Mouse (Mus musculus) leukemia stem cell, adult 10-12 weeks (primary cell): ENCODE results near the gene Atn1. TPM values are rescaled to one million over a fixed set of nuclear protein-coding genes. Genes with fewer than 3 reads are reported as not detected.

ENCODE experiments used
- polyA plus RNA-seq: library from polyadenylated mRNA; stranded (reverse); fragments of >175 nt; gene quantifications from 2 replicates; pipeline ENCODE4 v1.2.3, GENCODE M21; 2012; ENCODE audit warnings: low replicate concordance

The Atn1 gene
- polyA plus RNA-seq = 34.5 and 35.4 TPM in 2 replicates

GRCm38 (mm10) chr6:124755831-124756595 lies at the start of gene Atn1, which contains the start of gene Gm45234:
TSS of gene Atn1 (minus strand) at chr6:124756524.
TSS of gene Gm45234 (minus strand) at chr6:124756021.

GRCm38 (mm10) chr6:124779222-124779983 lies 23.1 kb upstream of the Atn1 start, which contains the start of gene Lrrc23:
TSS of gene Lrrc23 (minus strand) at chr6:124779727.

GRCm38 (mm10) chr6:124769101-124769765 lies 12.9 kb upstream of the Atn1 start, which contains the start of gene Eno2:
TSS of gene Eno2 (minus strand) at chr6:124769673.

GRCm38 (mm10) chr6:124740888-124741761 lies 15.2 kb downstream of the Atn1 start, which contains the start of gene Grcc10:
TSS of gene Grcc10 (minus strand) at chr6:124741374.

GRCm38 (mm10) chr6:124738511-124739023 lies 17.8 kb downstream of the Atn1 start, which contains the start of gene Ptpn6:
TSS of gene Ptpn6 (minus strand) at chr6:124738714.

GRCm38 (mm10) chr6:124711824-124712782 lies 44.2 kb downstream of the Atn1 start, which contains the start of the genes Emg1 and Phb2:
TSS of gene Emg1 (minus strand) at chr6:124712178.
TSS of gene Phb2 (plus strand) at chr6:124712336.

Other genes with a start within 250 kb of the Atn1 start
- gene C1ra, start 244.1 kb downstream of the Atn1 start, polyA plus RNA-seq = 2.6 and 5.0 TPM in 2 replicates
- 0.06 and 0.26 TPM in 2 replicates for gene C1s1, start 214.2 kb downstream of the Atn1 start, polyA plus RNA-seq
- gene C1rb, start 186.2 kb downstream of the Atn1 start, polyA plus RNA-seq = not detected in 2 replicates
- gene C1s2, start 120.4 kb downstream of the Atn1 start, polyA plus RNA-seq = not detected in 2 replicates
- gene Lpcat3, start 93.5 kb downstream of the Atn1 start, polyA plus RNA-seq = 181 and 313 TPM in 2 replicates
- 121 and 214 TPM in 2 replicates for gene Emg1, start 44.3 kb downstream of the Atn1 start, polyA plus RNA-seq
- gene Phb2, start 44.2 kb downstream of the Atn1 start, polyA plus RNA-seq = 176 and 319 TPM in 2 replicates
- 35.0 and 59.4 TPM in 2 replicates for gene Ptpn6, start 17.8 kb downstream of the Atn1 start, polyA plus RNA-seq
- 14.7 and 16.6 TPM in 2 replicates for gene Grcc10, start 15.2 kb downstream of the Atn1 start, polyA plus RNA-seq
- 6.5 and 9.2 TPM in 2 replicates for gene Gm45234, start 503 bp downstream of the Atn1 start, polyA plus RNA-seq
- gene Eno2, start 13.1 kb upstream of the Atn1 start, polyA plus RNA-seq = 0.11 and 0.80 TPM in 2 replicates
- not detected in 2 replicates for gene Lrrc23, start 23.2 kb upstream of the Atn1 start, polyA plus RNA-seq
- gene Spsb2, start 52.1 kb upstream of the Atn1 start, polyA plus RNA-seq = 6.3 and 9.8 TPM in 2 replicates
- gene Tpi1, start 57.8 kb upstream of the Atn1 start, polyA plus RNA-seq = 16.7 and 65.2 TPM in 2 replicates
- 22.3 and 54.7 TPM in 2 replicates for gene Usp5, start 73.0 kb upstream of the Atn1 start, polyA plus RNA-seq
- gene Cdca3, start 73.0 kb upstream of the Atn1 start, polyA plus RNA-seq = 62.0 and 80.4 TPM in 2 replicates
- not detected in 2 replicates for gene Gnb3, start 83.8 kb upstream of the Atn1 start, polyA plus RNA-seq
- 1.2 and 1.6 TPM in 2 replicates for gene P3h3, start 101.2 kb upstream of the Atn1 start, polyA plus RNA-seq
- gene Gpr162, start 107.5 kb upstream of the Atn1 start, polyA plus RNA-seq = 0.41 and 1.1 TPM in 2 replicates
- gene Cd4, start 131.7 kb upstream of the Atn1 start, polyA plus RNA-seq = 8.6 and 14.1 TPM in 2 replicates
- gene Lag3, start 155.2 kb upstream of the Atn1 start, polyA plus RNA-seq = 15.5 and 17.2 TPM in 2 replicates
- gene Ptms, start 163.6 kb upstream of the Atn1 start, polyA plus RNA-seq = 272 and 614 TPM in 2 replicates
- gene Mlf2, start 174.9 kb upstream of the Atn1 start, polyA plus RNA-seq = 197 and 222 TPM in 2 replicates
- gene Cops7a, start 209.0 kb upstream of the Atn1 start, polyA plus RNA-seq = 25.6 and 40.3 TPM in 2 replicates
- 16.7 and 36.1 TPM in 2 replicates for gene Pianp, start 240.2 kb upstream of the Atn1 start, polyA plus RNA-seq